Mouse (Mus musculus) midbrain, embryonic 10.5 days (tissue): Measurements from ENCODE around the gene Fam174b. TPM values are rescaled to one million over a fixed set of nuclear protein-coding genes. Genes with fewer than 3 reads are reported as not detected.

Experiments used
- DNase-seq: peaks from one replicate; pipeline ENCODE4 v3.0.0-alpha.2; 2017; ENCODE audit warnings: low spot score
- H3K27ac ChIP-seq: fragments of 300-500 bp; sonication (generic); replicated peaks from 2 replicates; pipeline ENCODE4 v1.5.1; 2016; ENCODE audit warnings: mild to moderate bottlenecking
- H3K27me3 ChIP-seq: fragments of 300-500 bp; sonication (generic); 2 replicates; pipeline ENCODE4 v1.6.1; 2016; ENCODE audit warnings: low read depth, mild to moderate bottlenecking; ENCODE audit not compliant: poor library complexity, severe bottlenecking
- H3K36me3 ChIP-seq: fragments of 300-500 bp; sonication (generic); 2 replicates; pipeline ENCODE4 v1.6.1; 2016; ENCODE audit warnings: mild to moderate bottlenecking, moderate library complexity
- H3K4me1 ChIP-seq: fragments of 300-500 bp; sonication (generic); 2 replicates; pipeline ENCODE4 v1.6.1; 2016
- H3K4me3 ChIP-seq: fragments of 300-500 bp; sonication (generic); 2 replicates; pipeline ENCODE4 v1.5.1; 2016; ENCODE audit warnings: mild to moderate bottlenecking, moderate library complexity
- H3K9me3 ChIP-seq: fragments of 300-500 bp; sonication (generic); replicated peaks from 2 replicates; pipeline ENCODE4 v1.6.1; 2016; ENCODE audit warnings: mild to moderate bottlenecking
- WGBS: fragments of 180-500 bp; shearing (Covaris S2); methylation state at CpG from one replicate; pipeline ENCODE4 v1.1.7; 2016; 5-methylcytosine and 5-hydroxymethylcytosine counted together
- microRNA-seq: library from miRNA; unstranded; fragments of <30 nt; microRNA quantifications from one replicate; pipeline ENCODE4, GENCODE M21; 2017
- polyA plus RNA-seq: library from polyadenylated mRNA; unstranded; fragments of >200 nt; fragmentation: Nextera tagmentation; extraction: Ambion mirVana; gene quantifications from 2 replicates; pipeline ENCODE4 v1.2.1, GENCODE M21; 2016

Gene Fam174b
- polyA plus RNA-seq, 1 experiment from 2014 or later = 21.6 TPM

- Histone ChIP-seq H3K36me3 (no peaks in the 10 kb centered on the region), H3K4me3 (no peak overlapping the region), H3K9me3 (no peaks in the 10 kb centered on the region), H3K27ac (no peak overlapping the region), H3K27me3 (no peaks in the 10 kb centered on the region), H3K4me1 (peaks cover 12% of the 10 kb centered on the region; the same call in 1 of the 2 replicates)
- DNase-seq = no peak
- WGBS = 87% methylated on average over 4 of the region's 4 CpGs
Measured at GRCm38 (mm10) chr7:73792155-73792554, 52.1 kb downstream of the Fam174b start.

DNA sequence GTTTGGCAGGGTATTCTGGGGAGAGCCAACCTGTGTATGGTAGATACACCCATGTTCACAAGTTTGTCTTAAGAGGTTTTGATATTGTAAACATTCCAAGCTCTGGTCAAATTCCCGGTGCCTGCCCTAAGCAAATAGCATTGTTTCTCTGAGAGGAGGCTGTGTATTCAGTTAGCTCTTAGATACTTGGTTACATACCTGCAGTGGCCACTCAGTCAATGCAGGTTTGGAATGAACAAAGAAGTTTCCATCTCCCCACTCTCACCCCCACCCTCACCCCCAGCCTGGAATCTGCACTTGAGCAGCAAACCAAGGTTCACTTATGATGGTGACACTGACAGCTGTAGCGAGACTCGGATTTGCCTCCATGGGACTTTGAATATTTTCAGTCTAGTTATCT lies 52.5 kb downstream of the Fam174b start:
- no peak for DNase-seq
- Histone ChIP-seq H3K4me3 (no peak overlapping the region), H3K4me1 (peaks cover 12% of the 10 kb centered on the region; the same call in 1 of the 2 replicates), H3K27me3 (no peaks in the 10 kb centered on the region), H3K27ac (no peak overlapping the region), H3K9me3 (no peaks in the 10 kb centered on the region), H3K36me3 (no peaks in the 10 kb centered on the region)
- 84% methylated on average over 3 of the region's 3 CpGs for WGBS

- Histone ChIP-seq H3K27me3 (no peaks in the 10 kb centered on the region), H3K36me3 (no peaks in the 10 kb centered on the region), H3K9me3 (no peaks in the 10 kb centered on the region), H3K27ac (no peak overlapping the region), H3K4me3 (no peak overlapping the region), H3K4me1 (no peaks in the 10 kb centered on the region)
- DNase-seq = no peak
- 65% methylated on average over 2 of the region's 2 CpGs for WGBS
Measured at GRCm38 (mm10) chr7:73809261-73809660, 69.2 kb downstream of the Fam174b start.

- no peaks in the 10 kb centered on the region for H3K9me3 ChIP-seq
- H3K27me3 ChIP-seq = no peaks in the 10 kb centered on the region
- no peak overlapping the region for H3K4me3 ChIP-seq
- H3K27ac ChIP-seq = no peak overlapping the region
- no peaks in the 10 kb centered on the region for H3K4me1 ChIP-seq
- no peaks in the 10 kb centered on the region for H3K36me3 ChIP-seq
- DNase-seq = no peak
- WGBS = 88% methylated on average over 7 of the region's 7 CpGs
Measured at GRCm38 (mm10) chr7:73811439-73811838, 71.3 kb downstream of the Fam174b start.

- no peak overlapping the region for H3K4me3 ChIP-seq
- H3K9me3 ChIP-seq = no peaks in the 10 kb centered on the region
- H3K27me3 ChIP-seq = no peaks in the 10 kb centered on the region
- no peaks in the 10 kb centered on the region for H3K36me3 ChIP-seq
- H3K27ac ChIP-seq = no peak overlapping the region
- DNase-seq = no peak
- H3K4me1 ChIP-seq = no peaks in the 10 kb centered on the region
- WGBS = 89% methylated on average over 6 of the region's 6 CpGs
Measured at GRCm38 (mm10) chr7:73812176-73812575, 72.1 kb downstream of the Fam174b start.

DNA sequence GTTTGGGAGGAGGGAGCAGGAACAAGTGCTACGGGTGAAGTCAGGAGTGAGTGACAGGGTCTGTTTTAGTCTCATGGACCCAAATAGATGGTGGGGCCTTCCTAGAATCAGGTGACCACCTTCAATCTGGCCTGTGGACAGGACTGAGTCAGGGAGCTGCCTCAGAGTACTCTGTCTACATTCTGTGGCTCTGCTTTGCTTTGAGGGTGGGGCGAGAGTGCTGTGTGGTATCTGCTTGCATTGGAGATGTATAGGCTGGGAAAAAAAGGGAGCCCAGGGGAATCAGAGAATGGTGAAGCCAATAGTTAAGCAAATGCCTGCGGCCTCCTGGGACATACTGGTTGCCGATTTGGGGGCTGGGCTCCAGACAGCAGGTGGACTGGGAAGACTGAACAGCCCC lies 73.8 kb downstream of the Fam174b start:
- H3K4me3 ChIP-seq = no peak overlapping the region
- H3K27ac ChIP-seq = no peak overlapping the region
- no peak for DNase-seq
- 83% methylated on average over 4 of the region's 4 CpGs for WGBS
- no peaks in the 10 kb centered on the region for H3K27me3 ChIP-seq
- no peaks in the 10 kb centered on the region for H3K9me3 ChIP-seq
- H3K4me1 ChIP-seq = no peaks in the 10 kb centered on the region
- no peaks in the 10 kb centered on the region for H3K36me3 ChIP-seq

DNA sequence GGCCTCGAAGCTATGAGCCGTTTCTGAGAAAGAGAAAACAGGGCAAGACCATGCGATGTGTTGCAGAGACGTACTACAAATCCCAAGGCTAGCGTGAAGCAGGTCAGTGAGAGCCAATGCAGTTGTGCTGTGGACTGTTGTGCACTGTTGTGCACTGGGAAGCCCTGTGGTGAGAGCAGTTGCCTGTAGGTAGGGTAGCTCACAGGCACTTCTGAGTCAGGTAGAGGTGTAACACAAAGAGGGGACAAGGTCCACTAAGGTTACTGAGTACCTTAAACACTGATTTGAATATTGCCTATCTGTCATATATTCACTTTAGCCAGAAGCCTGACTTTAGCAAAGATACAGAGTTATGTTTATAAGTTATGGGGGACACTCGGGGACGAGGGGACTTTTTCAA lies 74.4 kb downstream of the Fam174b start:
- H3K4me1 ChIP-seq = no peaks in the 10 kb centered on the region
- H3K4me3 ChIP-seq = no peak overlapping the region
- WGBS = 94% methylated on average over 7 of the region's 7 CpGs
- H3K9me3 ChIP-seq = no peaks in the 10 kb centered on the region
- no peaks in the 10 kb centered on the region for H3K27me3 ChIP-seq
- no peaks in the 10 kb centered on the region for H3K36me3 ChIP-seq
- no peak for DNase-seq
- no peak overlapping the region for H3K27ac ChIP-seq

DNA sequence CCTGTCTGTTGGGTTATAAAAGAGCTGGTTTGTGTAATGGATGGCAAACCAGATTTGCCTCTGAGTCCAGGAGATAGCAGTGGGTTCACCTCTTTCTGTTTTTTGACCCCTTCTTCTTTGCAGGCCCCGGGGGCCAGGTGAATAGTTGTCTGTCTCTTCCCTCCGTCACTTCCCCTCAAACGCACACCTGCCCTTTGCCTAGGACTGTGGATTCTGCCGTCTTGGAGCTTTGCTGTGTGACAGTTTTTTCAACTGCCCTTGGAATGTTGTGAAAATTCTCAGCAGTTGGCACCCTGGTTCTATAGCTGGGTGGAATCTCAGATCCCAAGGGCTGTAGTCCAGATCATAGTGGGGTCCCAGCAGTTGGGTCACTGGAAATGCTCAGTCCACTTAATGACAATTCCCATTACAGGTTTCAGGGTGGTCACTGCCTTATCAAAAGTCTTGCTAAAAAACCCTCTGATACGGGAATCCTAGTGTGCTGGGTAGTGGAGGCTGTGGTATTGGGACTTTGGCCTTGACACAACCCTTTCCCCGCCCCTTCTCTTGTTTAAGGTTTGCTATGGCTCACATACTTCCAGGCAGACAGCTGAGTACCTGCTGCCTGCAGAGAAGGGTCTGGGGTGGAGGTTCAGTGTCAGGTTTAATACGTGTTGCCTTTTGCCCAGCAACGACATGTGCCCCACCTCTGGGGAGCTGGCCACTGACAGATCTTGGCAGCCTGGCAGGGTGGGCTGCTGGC lies 76.3 kb downstream of the Fam174b start:
- WGBS = 85% methylated on average over 8 of the region's 8 CpGs
- Histone ChIP-seq H3K4me1 (no peaks in the 10 kb centered on the region; the same call in 1 of the 2 replicates), H3K36me3 (no peaks in the 10 kb centered on the region), H3K4me3 (no peak overlapping the region), H3K27ac (no peak overlapping the region), H3K9me3 (no peaks in the 10 kb centered on the region), H3K27me3 (no peaks in the 10 kb centered on the region)
- no peak for DNase-seq

- Histone ChIP-seq H3K9me3 (no peaks in the 10 kb centered on the region), H3K4me3 (no peak overlapping the region), H3K4me1 (no peaks in the 10 kb centered on the region; the same call in 1 of the 2 replicates), H3K27ac (no peak overlapping the region), H3K27me3 (no peaks in the 10 kb centered on the region), H3K36me3 (no peaks in the 10 kb centered on the region)
- 87% methylated on average over 17 of the region's 17 CpGs for WGBS
- no peak for DNase-seq
Measured at GRCm38 (mm10) chr7:73819366-73819765, 79.3 kb downstream of the Fam174b start.

Small RNA genes within 50 kb of the gene (microRNA-seq; reads per million reads assigned to microRNA genes)
- not detected for gene Mir7234

Other genes with a start within 250 kb of the Fam174b start
- gene Chd2, start 198.5 kb upstream of the Fam174b start, polyA plus RNA-seq = 39.6 and 48.3 TPM in 2 replicates